Mouse (Mus musculus): Measurements from ENCODE around the gene Foxj2. TPM values are rescaled to one million over a fixed set of nuclear protein-coding genes. Genes with fewer than 3 reads are reported as not detected.
A peak's percentile ranks its signal among the peaks of the same experiment; 100 is the strongest.

The Foxj2 gene
- total RNA-seq, 2 experiments from 2014 or later: 26.4 to 29.1 TPM

DNA sequence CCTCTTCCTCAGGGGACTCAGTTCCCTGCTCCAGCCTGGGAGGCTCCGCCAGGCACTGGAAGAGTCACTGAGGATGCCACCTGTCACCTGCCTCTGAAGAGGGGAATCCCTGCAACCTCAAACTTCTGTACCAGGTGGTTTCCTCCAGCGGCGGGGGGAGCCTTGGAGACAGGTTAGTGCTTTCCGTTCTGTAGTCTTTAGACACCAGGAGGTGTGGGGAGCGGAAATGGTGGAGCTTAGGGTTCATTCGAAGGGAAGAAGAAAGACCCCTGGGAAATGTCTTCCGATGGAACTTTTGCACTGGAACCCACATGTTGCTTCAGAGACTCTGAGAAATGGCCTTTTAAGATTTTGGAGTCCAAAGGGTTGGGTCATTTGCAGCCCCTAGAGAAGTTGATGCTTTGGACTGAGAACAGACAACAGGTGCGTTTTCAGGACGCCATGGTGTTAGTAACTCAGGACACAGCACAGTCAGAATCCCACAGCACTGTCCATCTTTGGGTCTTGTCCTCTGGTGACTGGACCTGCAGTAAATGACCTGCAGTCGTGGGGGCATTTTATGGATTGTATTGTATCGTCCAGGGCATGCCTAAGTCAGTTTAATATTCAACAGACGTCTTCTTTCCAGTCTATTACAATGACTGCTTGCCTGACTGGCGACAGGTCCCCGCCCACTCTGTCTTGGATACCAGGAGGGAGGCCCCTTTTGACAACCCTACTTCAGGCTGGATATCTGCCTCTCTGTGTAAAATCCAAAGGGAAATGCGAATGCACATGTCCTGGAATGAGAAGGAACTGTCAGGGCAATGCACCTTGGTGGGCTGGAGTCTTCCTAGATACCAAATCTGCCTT lies 1.3 kb downstream of the Foxj2 start:
- peak overlapping the region; percentile 97 for H3K27ac ChIP-seq
- TF ChIP-seq CTCF (IDR thresholded peaks at IDR 0.05): no peak
- H3K4me3 ChIP-seq: peak overlapping the region; percentile 100
- DNase-seq: no peak
- intact Hi-C loops (cut with DNase I): no loop called here

DNA sequence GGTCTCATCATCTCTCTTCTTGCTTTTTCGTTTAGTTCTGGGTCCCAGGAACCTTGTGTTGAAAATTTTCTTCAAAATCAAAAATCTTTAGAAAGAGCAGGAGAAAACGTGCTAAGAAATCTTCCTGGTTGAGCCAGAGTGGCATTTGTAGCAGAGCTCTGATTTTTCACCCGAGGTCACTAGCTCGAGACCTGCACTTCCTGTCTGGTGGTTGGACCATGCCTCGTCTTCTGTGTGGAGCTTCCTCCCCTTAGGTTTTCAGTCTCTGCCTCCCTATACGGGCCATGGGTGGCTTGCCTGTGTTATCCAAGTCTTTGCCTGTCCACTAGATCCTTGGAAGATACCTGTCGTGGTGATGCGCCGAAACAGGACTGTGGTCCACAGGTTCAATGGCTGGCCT lies 2.1 kb downstream of the Foxj2 start:
- intact Hi-C loops (cut with DNase I): no loop called here
- H3K4me3 ChIP-seq: peak overlapping the region; percentile 100
- DNase-seq: no peak
- peak overlapping the region; percentile 97 for H3K27ac ChIP-seq
- no peak for TF ChIP-seq CTCF (IDR thresholded peaks at IDR 0.05)

DNA sequence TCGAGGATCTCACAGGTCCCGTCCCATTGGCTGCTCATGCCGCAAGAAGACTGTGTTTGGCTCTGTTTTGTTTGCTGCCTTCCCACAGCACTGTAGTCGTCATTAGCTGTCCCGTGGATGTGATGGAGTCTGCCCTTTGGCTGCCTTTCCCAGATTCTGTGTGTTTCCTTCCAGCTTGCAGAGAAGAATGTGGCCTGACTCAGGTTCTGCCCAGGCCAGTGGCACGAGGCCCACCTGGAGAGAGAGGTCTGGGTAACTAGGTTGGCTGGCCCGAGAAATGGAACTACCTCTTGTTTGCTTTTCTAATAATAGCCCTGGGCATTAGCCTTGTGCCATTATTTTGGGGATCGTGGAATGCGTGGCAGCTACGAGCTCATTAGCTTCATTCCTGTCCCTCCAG lies 4.4 kb downstream of the Foxj2 start:
- H3K27ac ChIP-seq: peak overlapping the region; percentile 97
- TF ChIP-seq CTCF (IDR thresholded peaks at IDR 0.05): no peak
- DNase-seq: peak; percentile 72
- H3K4me3 ChIP-seq: peak overlapping the region; percentile 43
- intact Hi-C loops (cut with DNase I): no loop called here

- no peak for DNase-seq
- peak overlapping the region; percentile 97 for H3K27ac ChIP-seq
Measured at GRCm38 (mm10) chr6:122825166-122825565, 5.5 kb downstream of the Foxj2 start.

GRCm38 (mm10) chr6:122825923-122826742 lies 6.4 kb downstream of the Foxj2 start:
- Histone ChIP-seq H3K4me3 (peak overlapping the region; percentile 74), H3K27ac (peak overlapping the region; percentile 97)
- TF ChIP-seq CTCF (IDR thresholded peaks at IDR 0.05): no peak
- peak; percentile 79 for DNase-seq
- intact Hi-C loops (cut with DNase I): loop anchor here (5.0 kb wide), 1 partner anchor 46 kb away; the partner anchor contains the start of gene Necap1

More at GRCm38 (mm10) chr6:122825166-122825565, 5.5 kb downstream of the Foxj2 start:
- intact Hi-C loops (cut with DNase I): loop anchor here (5.0 kb wide), 1 partner anchor 47 kb away; the partner anchor contains the start of gene Necap1
- TF ChIP-seq CTCF (IDR thresholded peaks at IDR 0.05): no peak
- peak overlapping the region; percentile 4; the same call in 1 of the 2 replicates for H3K4me3 ChIP-seq

GRCm38 (mm10) chr6:122828086-122828485 lies 8.4 kb downstream of the Foxj2 start:
- H3K27ac ChIP-seq: no peak overlapping the region
- DNase-seq: no peak
- H3K4me3 ChIP-seq: no peak overlapping the region
- peak; percentile 53 for TF ChIP-seq CTCF (IDR thresholded peaks at IDR 0.05)
- intact Hi-C loops (cut with DNase I): loop anchor here (5.0 kb wide), 1 partner anchor 44 kb away; the partner anchor contains the start of gene Necap1

DNA sequence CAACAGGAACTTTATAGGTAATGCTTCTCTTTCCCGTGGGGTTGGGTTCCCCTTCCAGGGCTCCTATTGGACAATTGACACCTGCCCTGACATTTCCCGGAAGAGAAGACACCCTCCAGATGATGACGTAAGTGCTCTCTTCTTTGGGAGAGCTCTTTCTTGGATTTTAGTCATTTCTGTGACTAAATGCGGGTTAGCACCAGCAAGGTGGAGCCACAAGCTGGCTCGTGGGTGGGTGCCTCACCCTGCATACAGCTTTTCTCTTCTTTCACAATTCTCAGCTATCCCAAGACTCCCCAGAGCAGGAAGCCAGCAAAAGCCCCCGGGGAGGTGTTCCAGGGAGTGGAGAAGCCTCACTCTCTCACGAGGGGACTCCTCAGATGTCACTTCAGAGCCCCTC lies 13.2 kb downstream of the Foxj2 start:
- DNase-seq: no peak
- Histone ChIP-seq H3K4me3 (no peak overlapping the region), H3K27ac (no peak overlapping the region)
- no peak for TF ChIP-seq CTCF (IDR thresholded peaks at IDR 0.05)
- intact Hi-C loops (cut with DNase I): no loop called here

DNA sequence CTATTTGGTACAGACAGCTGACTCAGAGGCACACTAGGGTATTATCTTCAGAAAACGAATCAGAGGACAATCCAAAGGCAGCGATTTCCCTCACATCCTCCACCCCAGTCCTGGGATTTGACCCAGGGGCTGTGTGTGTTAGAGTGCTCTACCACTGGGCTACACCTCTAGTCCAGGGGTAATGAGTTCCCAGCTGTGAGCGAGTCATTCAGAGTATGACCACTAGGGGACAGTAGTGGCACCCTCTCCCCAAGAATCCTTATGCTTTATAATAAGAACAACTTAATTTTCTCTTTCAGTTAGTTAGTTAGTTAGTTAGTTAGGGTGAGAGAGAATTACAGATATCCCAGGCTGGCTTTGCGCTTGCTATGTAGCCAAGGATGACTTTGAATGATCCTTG lies 14.7 kb downstream of the Foxj2 start:
- intact Hi-C loops (cut with DNase I): no loop called here
- H3K4me3 ChIP-seq: no peak overlapping the region
- no peak overlapping the region for H3K27ac ChIP-seq
- no peak for DNase-seq
- peak; percentile 87 for TF ChIP-seq CTCF (IDR thresholded peaks at IDR 0.05)

- intact Hi-C loops (cut with DNase I): no loop called here
- no peak; the same call in 1 of the 2 replicates for TF ChIP-seq CTCF (IDR thresholded peaks at IDR 0.05)
- Histone ChIP-seq H3K27ac (no peak overlapping the region), H3K4me3 (no peak overlapping the region)
- DNase-seq: no peak
Measured at GRCm38 (mm10) chr6:122836974-122837373, 17.3 kb downstream of the Foxj2 start.

DNA sequence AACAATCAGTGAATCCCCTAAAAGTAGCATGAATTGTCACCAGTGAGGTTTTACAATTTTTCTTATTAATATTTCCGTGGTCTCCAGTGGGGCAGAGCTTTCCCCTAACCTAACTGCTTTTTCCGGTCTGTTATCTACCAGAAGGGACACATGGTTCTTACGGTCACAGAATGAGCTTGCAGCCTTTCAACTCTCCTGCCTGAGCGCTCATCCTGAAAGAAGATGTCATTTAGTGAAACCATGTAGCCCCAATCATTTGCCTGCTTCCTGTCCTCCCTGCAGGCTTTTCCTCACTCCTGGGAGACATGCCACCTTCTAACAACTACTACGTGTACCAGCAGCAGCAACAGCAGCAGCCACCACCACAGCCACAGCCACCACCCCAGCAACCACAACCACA lies 17.8 kb downstream of the Foxj2 start:
- Histone ChIP-seq H3K4me3 (no peak overlapping the region), H3K27ac (no peak overlapping the region)
- TF ChIP-seq CTCF (IDR thresholded peaks at IDR 0.05): no peak
- intact Hi-C loops (cut with DNase I): no loop called here
- DNase-seq: no peak

- intact Hi-C loops (cut with DNase I): no loop called here
- Histone ChIP-seq H3K4me3 (no peak overlapping the region), H3K27ac (no peak overlapping the region)
- TF ChIP-seq CTCF (IDR thresholded peaks at IDR 0.05): no peak
- no peak for DNase-seq
Measured at GRCm38 (mm10) chr6:122843759-122844158, 24.0 kb downstream of the Foxj2 start.

GRCm38 (mm10) chr6:122852696-122853095 lies 33.0 kb downstream of the Foxj2 start:
- no peak overlapping the region for H3K27ac ChIP-seq
- DNase-seq: no peak
- intact Hi-C loops (cut with DNase I): no loop called here
- peak overlapping the region; percentile 11; the same call in 1 of the 2 replicates for H3K4me3 ChIP-seq
- TF ChIP-seq CTCF (IDR thresholded peaks at IDR 0.05): no peak

- peak overlapping the region; percentile 29; the same call in 1 of the 2 replicates for H3K4me3 ChIP-seq
- intact Hi-C loops (cut with DNase I): no loop called here
- DNase-seq: no peak
- no peak for TF ChIP-seq CTCF (IDR thresholded peaks at IDR 0.05)
- no peak overlapping the region for H3K27ac ChIP-seq
Measured at GRCm38 (mm10) chr6:122854552-122854951, 34.8 kb downstream of the Foxj2 start.
